Mouse (Mus musculus): Measurements from ENCODE around the gene Bri3.

- TF ChIP-seq CTCF (IDR thresholded peaks at IDR 0.05; ENCODE audit: control insufficient read depth, insufficient read depth, low read length) (no peak), POLR2A (IDR thresholded peaks at IDR 0.05; ENCODE audit: borderline replicate concordance, control insufficient read depth, low read depth, low read length) (no peak)
Measured at GRCm38 (mm10) chr5:144269926-144270325, 25.7 kb downstream of the Bri3 start.
